Mouse (Mus musculus) brown adipose tissue, adult 24 weeks (tissue): ENCODE results near the gene Ndufaf1. TPM values are rescaled to one million over a fixed set of nuclear protein-coding genes. Genes with fewer than 3 reads are reported as not detected.

Source experiments
- H3K27ac ChIP-seq: fragments of 200-500 bp; replicated peaks from 2 replicates; pipeline ENCODE4 v1.5.1; 2012; ENCODE audit warnings: low read depth, mild to moderate bottlenecking, low read length
- H3K4me1 ChIP-seq: fragments of 200-500 bp; 2 replicates; pipeline ENCODE4 v1.6.1; 2012; ENCODE audit warnings: low read length, mixed read lengths; ENCODE audit not compliant: control insufficient read depth, insufficient read depth, insufficient read length
- H3K4me3 ChIP-seq: fragments of 200-500 bp; 2 replicates; pipeline ENCODE4 v1.5.1; 2012; ENCODE audit warnings: low read depth, mild to moderate bottlenecking, low read length, moderate library complexity; ENCODE audit not compliant: insufficient read depth
- polyA plus RNA-seq: library from polyadenylated mRNA; stranded (reverse); fragments of >200 nt; gene quantifications from 2 replicates; pipeline ENCODE4 v1.2.4, GENCODE M21; 2012; ENCODE audit not compliant: missing spikeins, insufficient read depth, insufficient read length

Ndufaf1 gene
- polyA plus RNA-seq: 86.6 and 92.5 TPM in 2 replicates

- H3K27ac ChIP-seq: peak within 1 kb of the TSS; percentile 66; the same call in 1 of the 2 replicates
- H3K4me3 ChIP-seq: peak within 1 kb of the TSS; percentile 83
- H3K4me1 ChIP-seq: peaks cover 4% of the 10 kb centered on the region; the same call in 1 of the 2 replicates
These were observed at the start of gene Ndufaf1 for GRCm38 (mm10) chr2:119662220-119663182. Gene Ndufaf1, minus strand, starts transcription at chr2:119662827.

- no peak overlapping the region for H3K27ac ChIP-seq
- no peak overlapping the region for H3K4me3 ChIP-seq
- no peaks in the 10 kb centered on the region for H3K4me1 ChIP-seq
These were observed 47.4 kb upstream of the Ndufaf1 start for GRCm38 (mm10) chr2:119710011-119710410.

- Histone ChIP-seq H3K27ac (no peak overlapping the region), H3K4me3 (no peak overlapping the region), H3K4me1 (no peaks in the 10 kb centered on the region)
These were observed 45.0 kb upstream of the Ndufaf1 start for GRCm38 (mm10) chr2:119707676-119708075.

GRCm38 (mm10) chr2:119703171-119703570 is 40.5 kb upstream of the Ndufaf1 start:
- Histone ChIP-seq H3K4me1 (no peaks in the 10 kb centered on the region), H3K27ac (no peak overlapping the region), H3K4me3 (no peak overlapping the region)

GRCm38 (mm10) chr2:119699962-119700361 is 37.3 kb upstream of the Ndufaf1 start:
- no peak overlapping the region for H3K4me3 ChIP-seq

GRCm38 (mm10) chr2:119698472-119698871 is 35.8 kb upstream of the Ndufaf1 start:
- Histone ChIP-seq H3K4me3 (no peak overlapping the region), H3K4me1 (no peaks in the 10 kb centered on the region), H3K27ac (no peak overlapping the region)

More at GRCm38 (mm10) chr2:119699962-119700361, 37.3 kb upstream of the Ndufaf1 start:
- Histone ChIP-seq H3K4me1 (no peaks in the 10 kb centered on the region), H3K27ac (no peak overlapping the region)

GRCm38 (mm10) chr2:119696111-119696510 is 33.5 kb upstream of the Ndufaf1 start:
- Histone ChIP-seq H3K27ac (no peak overlapping the region), H3K4me1 (no peaks in the 10 kb centered on the region), H3K4me3 (no peak overlapping the region)

GRCm38 (mm10) chr2:119694826-119695225 is 32.2 kb upstream of the Ndufaf1 start:
- Histone ChIP-seq H3K27ac (no peak overlapping the region), H3K4me1 (no peaks in the 10 kb centered on the region), H3K4me3 (no peak overlapping the region)

- no peak overlapping the region for H3K4me3 ChIP-seq
- no peaks in the 10 kb centered on the region for H3K4me1 ChIP-seq
- no peak overlapping the region for H3K27ac ChIP-seq
These were observed 29.5 kb upstream of the Ndufaf1 start for GRCm38 (mm10) chr2:119692003-119692701.

- Histone ChIP-seq H3K27ac (no peak overlapping the region), H3K4me1 (peaks cover 6% of the 10 kb centered on the region; the same call in 1 of the 2 replicates), H3K4me3 (no peak overlapping the region)
These were observed 21.1 kb upstream of the Ndufaf1 start for GRCm38 (mm10) chr2:119683706-119684105.

- Histone ChIP-seq H3K4me1 (no peaks in the 10 kb centered on the region), H3K4me3 (peak overlapping the region; percentile 62), H3K27ac (no peak overlapping the region)
These were observed 13.2 kb upstream of the Ndufaf1 start for GRCm38 (mm10) chr2:119675831-119676230.

- H3K4me1 ChIP-seq: no peaks in the 10 kb centered on the region
- peak overlapping the region; percentile 62 for H3K4me3 ChIP-seq
These were observed 12.7 kb upstream of the Ndufaf1 start for GRCm38 (mm10) chr2:119675215-119675784.

GRCm38 (mm10) chr2:119674525-119675214 is 12.0 kb upstream of the Ndufaf1 start, which contains the start of gene Rtf1:
Gene Rtf1, plus strand, starts transcription at chr2:119675068.
- peak within 1 kb of the TSS; percentile 73 for H3K27ac ChIP-seq
- H3K4me1 ChIP-seq: no peaks in the 10 kb centered on the region
- peak within 1 kb of the TSS; percentile 77 for H3K4me3 ChIP-seq

More at GRCm38 (mm10) chr2:119675215-119675784, 12.7 kb upstream of the Ndufaf1 start:
- 0 out of 2 replicates have a peak overlapping the region, but pooled peaks have one; percentile 13 for H3K27ac ChIP-seq

GRCm38 (mm10) chr2:119669010-119669409 is 6.4 kb upstream of the Ndufaf1 start:
- H3K27ac ChIP-seq: no peak overlapping the region
- no peak overlapping the region for H3K4me3 ChIP-seq
- H3K4me1 ChIP-seq: no peaks in the 10 kb centered on the region
